Comparison of ENCODE assay signal across 16 mouse cellular contexts in genomic region chr3:124986515-124986914, GRCm38 (mm10).
DNase-seq lines count a peak whose midpoint lies in the region; ATAC-seq and TF ChIP-seq lines count a peak whose summit lies in the region.
"Had no signal": no experiment of that assay in that cellular context is flagged by ENCODE, and none has a peak within 500 bp of the region (broad histone marks: within the 10 kb centered on the region; RNA-seq: fewer than 3 reads in every experiment).

No protein-coding gene starts in this region.

- H3K27ac ChIP-seq in forebrain, embryonic 12.5 days: no peak overlapping the region
- no peak overlapping the region for H3K27ac ChIP-seq in forebrain, postnatal 0 days (ENCODE audit: low read depth, low read length)
- 0 out of 2 replicates have a peak overlapping the region, but pooled peaks have one; percentile 36 for H3K27ac ChIP-seq in hindbrain, embryonic 13.5 days
- H3K27ac ChIP-seq in midbrain, embryonic 15.5 days: no peak overlapping the region
- H3K27ac ChIP-seq: liver, embryonic 15.5 days had no signal

- H3K4me3 ChIP-seq in forebrain, embryonic 12.5 days (replicated peaks): no peak overlapping the region
- H3K4me3 ChIP-seq in forebrain, postnatal 0 days (ENCODE audit: low read depth, low read length): no peak overlapping the region
- H3K4me3 ChIP-seq in hindbrain, embryonic 13.5 days: no peak overlapping the region
- no peak overlapping the region for H3K4me3 ChIP-seq in midbrain, embryonic 15.5 days
- H3K4me3 ChIP-seq: liver, embryonic 15.5 days had no signal

- WGBS in forebrain, embryonic 12.5 days: 26% methylated on average over 3 of the region's 3 CpGs
- 18% methylated on average over 3 of the region's 3 CpGs for WGBS in forebrain, postnatal 0 days
- 13% methylated on average over 3 of the region's 3 CpGs for WGBS in hindbrain, embryonic 13.5 days
- WGBS in midbrain, embryonic 15.5 days: 35% methylated on average over 3 of the region's 3 CpGs

- ATAC-seq in forebrain, embryonic 12.5 days (ENCODE audit: low FRiP score): peak; percentile 59
- ATAC-seq in forebrain, postnatal 0 days: no peak
- ATAC-seq in hindbrain, embryonic 13.5 days (ENCODE audit: low FRiP score): peak; percentile 78
- ATAC-seq in midbrain, embryonic 15.5 days (replicated peaks): peak; percentile 58

- peaks cover 4% of the 10 kb centered on the region for H3K4me1 ChIP-seq in forebrain, embryonic 12.5 days
- H3K4me1 ChIP-seq in forebrain, postnatal 0 days (ENCODE audit: insufficient read depth): no peaks in the 10 kb centered on the region
- H3K4me1 ChIP-seq in hindbrain, embryonic 13.5 days (replicated peaks): peaks cover 4% of the 10 kb centered on the region
- H3K4me1 ChIP-seq in midbrain, embryonic 15.5 days: no peaks in the 10 kb centered on the region
- H3K4me1 ChIP-seq: liver, embryonic 15.5 days had no signal

- no peaks in the 10 kb centered on the region for H3K9me3 ChIP-seq in forebrain, embryonic 12.5 days
- H3K9me3 ChIP-seq in forebrain, postnatal 0 days (ENCODE audit: low read length): no peaks in the 10 kb centered on the region
- no peaks in the 10 kb centered on the region for H3K9me3 ChIP-seq in hindbrain, embryonic 13.5 days
- H3K9me3 ChIP-seq in midbrain, embryonic 15.5 days: no peaks in the 10 kb centered on the region
- H3K9me3 ChIP-seq: liver, embryonic 15.5 days had no signal

- no peaks in the 10 kb centered on the region for H3K36me3 ChIP-seq in forebrain, embryonic 12.5 days (replicated peaks)
- H3K36me3 ChIP-seq in forebrain, postnatal 0 days (ENCODE audit: insufficient read depth): no peaks in the 10 kb centered on the region
- H3K36me3 ChIP-seq in hindbrain, embryonic 13.5 days: no peaks in the 10 kb centered on the region
- no peaks in the 10 kb centered on the region for H3K36me3 ChIP-seq in midbrain, embryonic 15.5 days (replicated peaks)
- H3K36me3 ChIP-seq: liver, embryonic 15.5 days had no signal

- no peak for DNase-seq in forebrain, postnatal 0 days
- peak; percentile 8 for DNase-seq in embryo, embryonic 10 days (ENCODE audit: low spot score)
- no peak for DNase-seq in cerebellum, adult 18-20 months
- DNase-seq in adrenal gland, adult 2 months: no peak
- DNase-seq: adrenal gland, postnatal 10 days; cerebellum, adult 2 months; gastrocnemius, postnatal 10 days; kidney, adult 8-10 months; kidney, postnatal 25 days; lung, postnatal 10 days; right cerebral cortex, postnatal 14 days; thymus, postnatal 14 days had no signal

- no peak overlapping the region for H3K9ac ChIP-seq in forebrain, embryonic 12.5 days
- no peak overlapping the region for H3K9ac ChIP-seq in forebrain, postnatal 0 days
- no peak overlapping the region for H3K9ac ChIP-seq in hindbrain, embryonic 13.5 days
- no peak overlapping the region for H3K9ac ChIP-seq in midbrain, embryonic 15.5 days
- H3K9ac ChIP-seq: liver, embryonic 15.5 days had no signal

- TF ChIP-seq CTCF in forebrain, postnatal 0 days (IDR thresholded peaks at IDR 0.05; ENCODE audit: low read depth): no peak

- no peaks in the 10 kb centered on the region for H3K27me3 ChIP-seq in forebrain, embryonic 12.5 days
- H3K27me3 ChIP-seq in forebrain, postnatal 0 days (ENCODE audit: insufficient read depth, low read length): no peaks in the 10 kb centered on the region
- no peaks in the 10 kb centered on the region for H3K27me3 ChIP-seq in hindbrain, embryonic 13.5 days
- H3K27me3 ChIP-seq in midbrain, embryonic 15.5 days (replicated peaks): no peaks in the 10 kb centered on the region
- H3K27me3 ChIP-seq: liver, embryonic 15.5 days had no signal

- no peak overlapping the region for H3K4me2 ChIP-seq in forebrain, embryonic 12.5 days
- H3K4me2 ChIP-seq in forebrain, postnatal 0 days (ENCODE audit: low read depth): no peak overlapping the region
- no peak overlapping the region for H3K4me2 ChIP-seq in hindbrain, embryonic 13.5 days
- H3K4me2 ChIP-seq in midbrain, embryonic 15.5 days: no peak overlapping the region
- H3K4me2 ChIP-seq: liver, embryonic 15.5 days had no signal
